Mouse (Mus musculus) lung, embryonic 16.5 days (tissue): ENCODE data around the gene Nfyb. TPM values are rescaled to one million over a fixed set of nuclear protein-coding genes. Genes with fewer than 3 reads are reported as not detected.

ENCODE experiments used
- ATAC-seq: fragments of 200-750 bp; cut with Nextera tagmentation; 2 replicates; pipeline ENCODE4 v1.8.0; 2017; ENCODE audit warnings: low read depth, mild to moderate bottlenecking, moderate library complexity
- H3K27ac ChIP-seq: fragments of 300-500 bp; sonication (generic); 2 replicates; pipeline ENCODE4 v1.5.1; 2014; ENCODE audit warnings: mild to moderate bottlenecking, control low read depth, low read length
- H3K27me3 ChIP-seq: fragments of 300-500 bp; sonication (generic); 2 replicates; pipeline ENCODE4 v1.6.1; 2014; ENCODE audit warnings: low read depth, low read length, mixed read lengths; ENCODE audit not compliant: control insufficient read depth, insufficient read depth
- H3K36me3 ChIP-seq: fragments of 300-500 bp; sonication (generic); 2 replicates; pipeline ENCODE4 v1.6.1; 2014; ENCODE audit warnings: low read length; ENCODE audit not compliant: control insufficient read depth, insufficient read depth
- H3K4me1 ChIP-seq: fragments of 300-500 bp; sonication (generic); replicated peaks from 2 replicates; pipeline ENCODE4 v1.6.1; 2014; ENCODE audit warnings: low read length, mixed read lengths; ENCODE audit not compliant: control insufficient read depth, insufficient read depth
- H3K4me2 ChIP-seq: fragments of 300-500 bp; sonication (generic); 2 replicates; pipeline ENCODE4 v1.6.1; 2014; ENCODE audit warnings: low read depth, low read length, control low read depth
- H3K4me3 ChIP-seq: fragments of 300-500 bp; sonication (generic); 2 replicates; pipeline ENCODE4 v1.5.1; 2014; ENCODE audit warnings: mild to moderate bottlenecking, low read length, control low read depth
- H3K9ac ChIP-seq: fragments of 300-500 bp; sonication (generic); 2 replicates; pipeline ENCODE4 v1.6.1; 2014; ENCODE audit warnings: low read length, control low read depth
- H3K9me3 ChIP-seq: fragments of 300-500 bp; sonication (generic); 2 replicates; pipeline ENCODE4 v1.6.1; 2016; ENCODE audit warnings: low read length; ENCODE audit not compliant: control insufficient read depth
- WGBS: fragments of 180-500 bp; shearing (Covaris S2); extraction: QIAGEN DNeasy Blood & Tissue Kit; methylation state at CpG from one replicate; pipeline ENCODE4 v1.1.7; 2014; 5-methylcytosine and 5-hydroxymethylcytosine counted together
- polyA plus RNA-seq: library from polyadenylated mRNA; unstranded; fragments of >200 nt; fragmentation: Nextera tagmentation; extraction: Ambion mirVana; gene quantifications from 2 replicates; pipeline ENCODE4 v1.2.1, GENCODE M21; 2015

Nfyb gene
- polyA plus RNA-seq, 1 experiment from 2014 or later, result 48.0 TPM

DNA sequence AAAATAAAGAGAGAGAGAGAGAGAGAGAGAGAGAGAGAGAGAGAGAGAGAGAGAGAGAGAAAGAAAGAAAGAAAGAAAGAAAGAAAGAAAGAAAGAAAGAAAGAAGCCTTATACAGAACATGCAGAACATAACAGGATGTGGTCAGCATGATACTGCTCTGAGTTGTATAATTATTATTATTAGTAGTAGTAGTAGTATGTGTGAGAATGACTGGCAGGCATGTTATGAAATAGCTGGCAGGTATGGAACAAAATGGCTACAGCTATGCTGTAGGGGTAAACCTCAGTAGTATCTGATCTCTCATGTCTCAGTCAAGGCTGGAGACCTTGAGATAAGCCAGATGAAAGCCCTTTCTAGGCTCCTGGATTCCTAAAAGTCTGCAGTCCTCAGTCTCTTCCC, 25.2 kb upstream of the Nfyb start:
- no peak overlapping the region for H3K27ac ChIP-seq
- H3K36me3 ChIP-seq, result no peaks in the 10 kb centered on the region
- no peak overlapping the region for H3K4me3 ChIP-seq
- no peaks in the 10 kb centered on the region for H3K4me1 ChIP-seq
- no peak for ATAC-seq
- H3K4me2 ChIP-seq, result no peak overlapping the region
- H3K27me3 ChIP-seq, result no peaks in the 10 kb centered on the region
- H3K9me3 ChIP-seq, result no peaks in the 10 kb centered on the region
- no peak overlapping the region for H3K9ac ChIP-seq

DNA sequence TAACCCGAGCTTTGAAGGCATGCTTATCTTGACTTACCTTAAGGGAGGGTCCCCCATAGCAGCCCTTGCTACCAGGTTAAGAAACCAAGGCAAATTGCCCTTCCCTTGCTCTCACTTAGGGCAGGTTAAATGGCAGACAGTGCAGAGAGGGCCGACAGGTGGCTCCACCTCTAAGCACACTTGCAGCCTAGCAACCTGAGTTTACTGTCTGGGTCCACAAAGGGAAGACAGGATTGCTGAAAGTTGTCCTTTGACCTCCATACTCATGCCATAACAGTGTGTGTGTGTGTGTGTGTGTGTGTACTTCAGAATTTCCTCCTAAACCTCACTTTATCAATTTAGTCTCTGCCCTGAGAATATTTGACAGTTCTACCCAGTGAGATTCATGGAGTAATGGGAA, 18.5 kb upstream of the Nfyb start:
- H3K9ac ChIP-seq, result no peak overlapping the region
- no peaks in the 10 kb centered on the region for H3K27me3 ChIP-seq

DNA sequence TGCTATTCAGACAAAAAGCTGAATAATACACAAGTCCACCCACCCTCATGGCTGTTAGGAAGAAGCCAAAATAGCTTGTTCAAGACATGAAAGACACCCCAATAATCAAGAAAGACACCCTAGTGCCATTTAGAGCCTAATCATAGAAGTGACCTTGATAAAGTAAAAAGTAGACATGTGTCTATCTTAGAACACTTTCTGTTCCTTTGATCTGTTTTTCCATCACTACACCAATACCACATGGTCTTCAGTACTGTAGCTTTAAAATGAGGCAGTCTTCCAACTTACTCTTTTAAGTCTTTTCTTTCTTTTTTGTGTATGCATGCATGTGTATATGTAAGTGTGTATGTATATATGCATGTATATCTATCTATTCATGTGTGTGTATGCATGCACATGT, 16.9 kb upstream of the Nfyb start:
- Histone ChIP-seq H3K4me1 (no peaks in the 10 kb centered on the region), H3K4me3 (no peak overlapping the region), H3K27ac (no peak overlapping the region), H3K9me3 (no peaks in the 10 kb centered on the region), H3K36me3 (no peaks in the 10 kb centered on the region), H3K9ac (no peak overlapping the region), H3K27me3 (no peaks in the 10 kb centered on the region), H3K4me2 (no peak overlapping the region)
- no peak for ATAC-seq

More for the DNA sequence above, 18.5 kb upstream of the Nfyb start:
- no peak for ATAC-seq
- Histone ChIP-seq H3K27ac (no peak overlapping the region), H3K4me3 (no peak overlapping the region), H3K9me3 (no peaks in the 10 kb centered on the region), H3K36me3 (no peaks in the 10 kb centered on the region), H3K4me2 (no peak overlapping the region), H3K4me1 (no peaks in the 10 kb centered on the region)
- 17% methylated on average over 2 of the region's 2 CpGs for WGBS

DNA sequence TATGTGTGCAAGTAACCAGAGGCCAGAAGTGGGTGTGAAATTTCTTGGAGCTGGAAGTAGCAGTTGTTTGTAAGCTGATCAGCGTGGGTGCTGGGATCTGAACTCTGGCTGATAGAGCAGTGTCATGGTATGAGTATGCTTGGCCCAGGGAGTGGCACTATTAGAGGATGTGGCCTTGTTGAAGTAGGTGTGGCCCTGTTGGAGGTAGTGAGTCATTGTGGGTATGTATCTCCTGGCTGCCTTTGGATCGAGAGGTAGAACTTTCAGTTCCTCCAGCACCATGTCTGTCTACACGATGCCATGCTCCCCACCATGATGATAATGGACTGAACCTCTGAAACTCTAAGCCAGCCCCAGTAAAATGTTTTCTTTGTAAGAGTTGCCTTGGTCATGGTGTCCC, 16.4 kb upstream of the Nfyb start:
- 97% methylated on average over 3 of the region's 3 CpGs for WGBS

DNA sequence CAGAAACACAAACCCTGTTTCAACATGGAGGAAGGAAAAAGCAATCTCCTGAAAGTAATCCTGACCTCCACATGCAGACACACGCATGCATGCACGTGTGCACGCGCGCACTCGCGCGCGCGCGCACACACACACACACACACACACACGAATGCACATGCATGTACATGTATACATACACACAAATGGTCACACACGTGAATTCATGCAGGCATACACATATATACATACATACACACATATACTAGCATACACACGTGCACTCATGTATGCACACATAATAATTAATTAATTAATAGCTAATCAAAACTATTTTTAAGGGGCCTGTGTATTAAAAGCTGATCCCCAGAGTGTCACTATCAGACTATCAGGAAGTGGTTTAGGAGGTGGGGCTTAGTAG, 15.9 kb upstream of the Nfyb start:
- 96% methylated on average over 14 of the region's 14 CpGs for WGBS
- H3K27ac ChIP-seq, result no peak overlapping the region
- H3K4me2 ChIP-seq, result no peak overlapping the region
- H3K27me3 ChIP-seq, result no peaks in the 10 kb centered on the region
- no peaks in the 10 kb centered on the region for H3K4me1 ChIP-seq
- no peak overlapping the region for H3K9ac ChIP-seq
- no peak overlapping the region for H3K4me3 ChIP-seq
- H3K36me3 ChIP-seq, result no peaks in the 10 kb centered on the region
- ATAC-seq, result no peak
- no peaks in the 10 kb centered on the region for H3K9me3 ChIP-seq

More for the DNA sequence above, 16.4 kb upstream of the Nfyb start:
- Histone ChIP-seq H3K4me2 (no peak overlapping the region), H3K9me3 (no peaks in the 10 kb centered on the region), H3K27me3 (no peaks in the 10 kb centered on the region), H3K4me1 (no peaks in the 10 kb centered on the region), H3K36me3 (no peaks in the 10 kb centered on the region), H3K27ac (no peak overlapping the region), H3K4me3 (no peak overlapping the region), H3K9ac (no peak overlapping the region)
- ATAC-seq, result no peak

GRCm38 (mm10) chr10:82778791-82779549, 15.0 kb upstream of the Nfyb start:
- Histone ChIP-seq H3K27me3 (no peaks in the 10 kb centered on the region), H3K9me3 (no peaks in the 10 kb centered on the region), H3K36me3 (no peaks in the 10 kb centered on the region), H3K27ac (no peak overlapping the region), H3K4me3 (no peak overlapping the region), H3K4me2 (no peak overlapping the region), H3K9ac (no peak overlapping the region), H3K4me1 (no peaks in the 10 kb centered on the region)
- ATAC-seq, result no peak
- WGBS, result 83% methylated on average over 8 of the region's 8 CpGs

DNA sequence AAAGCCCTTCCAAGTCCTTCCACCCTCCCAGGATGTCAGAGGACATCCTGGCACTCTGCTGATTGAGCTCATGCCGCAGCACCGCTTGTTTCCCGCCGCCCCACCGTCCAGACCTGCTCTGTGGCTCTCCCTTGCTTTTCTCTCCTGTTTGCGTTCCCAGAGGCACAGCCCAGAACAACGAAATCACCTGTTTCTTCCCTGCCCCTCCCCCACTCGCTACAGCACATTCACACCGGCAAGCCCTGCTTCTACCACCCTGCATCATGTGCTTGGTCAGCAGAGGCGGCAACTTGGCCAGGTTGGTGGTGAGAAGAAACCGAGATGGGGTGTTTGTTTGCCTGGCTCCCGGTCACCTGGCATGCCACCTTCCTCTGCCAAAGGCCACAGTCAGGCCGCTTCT, 13.9 kb upstream of the Nfyb start:
- no peak for ATAC-seq
- no peaks in the 10 kb centered on the region for H3K27me3 ChIP-seq
- no peak overlapping the region for H3K9ac ChIP-seq
- no peak overlapping the region for H3K27ac ChIP-seq
- H3K9me3 ChIP-seq, result 0 out of 2 replicates have a peak, but pooled peaks cover 2% of the 10 kb centered on the region
- WGBS, result 21% methylated on average over 13 of the region's 13 CpGs
- peak overlapping the region; percentile 7 for H3K4me2 ChIP-seq
- no peaks in the 10 kb centered on the region for H3K4me1 ChIP-seq
- no peak overlapping the region for H3K4me3 ChIP-seq
- no peaks in the 10 kb centered on the region for H3K36me3 ChIP-seq

- no peak overlapping the region for H3K4me2 ChIP-seq
- H3K27ac ChIP-seq, result no peak overlapping the region
- WGBS, result 60% methylated on average over 2 of the region's 2 CpGs
- H3K36me3 ChIP-seq, result no peaks in the 10 kb centered on the region
- no peak overlapping the region for H3K4me3 ChIP-seq
- no peaks in the 10 kb centered on the region for H3K4me1 ChIP-seq
- no peak overlapping the region for H3K9ac ChIP-seq
- no peaks in the 10 kb centered on the region for H3K27me3 ChIP-seq
- H3K9me3 ChIP-seq, result 0 out of 2 replicates have a peak, but pooled peaks cover 2% of the 10 kb centered on the region
- no peak for ATAC-seq
These were observed 13.1 kb upstream of the Nfyb start for GRCm38 (mm10) chr10:82777075-82777474.

- Histone ChIP-seq H3K9ac (no peak overlapping the region), H3K36me3 (no peaks in the 10 kb centered on the region), H3K4me3 (no peak overlapping the region), H3K4me2 (no peak overlapping the region), H3K9me3 (0 out of 2 replicates have a peak, but pooled peaks cover 2% of the 10 kb centered on the region), H3K4me1 (no peaks in the 10 kb centered on the region), H3K27me3 (no peaks in the 10 kb centered on the region), H3K27ac (no peak overlapping the region)
- ATAC-seq, result no peak
- WGBS, result 84% methylated on average over 5 of the region's 5 CpGs
These were observed 10.9 kb upstream of the Nfyb start for GRCm38 (mm10) chr10:82774841-82775240.
